In genomic region chr3:94360812-94361211, GRCm38 (mm10) we compare ENCODE assay signal across 10 mouse cellular contexts. TPM values are rescaled to one million over a fixed set of nuclear protein-coding genes. Genes with fewer than 3 reads are reported as not detected.
A peak's percentile ranks its signal among the peaks of the same experiment; 100 is the strongest.
DNase-seq lines count a peak whose midpoint lies in the region; ATAC-seq and TF ChIP-seq lines count a peak whose summit lies in the region.
"Had no signal": no experiment of that assay in that cellular context is flagged by ENCODE, and none has a peak within 500 bp of the region (broad histone marks: within the 10 kb centered on the region; RNA-seq: fewer than 3 reads in every experiment).

No protein-coding gene starts in this region.

- H3K27ac ChIP-seq in kidney, embryonic 14.5 days (ENCODE audit: low read depth, low read length), result no peak overlapping the region
- H3K27ac ChIP-seq in thymus, adult 2 months (ENCODE audit: control insufficient read depth, insufficient read depth, low read length), result no peak overlapping the region
- no peak overlapping the region for H3K27ac ChIP-seq in embryonic facial prominence, embryonic 14.5 days (replicated peaks; ENCODE audit: low read depth, low read length)
- H3K27ac ChIP-seq: stomach, embryonic 15.5 days had no signal

- H3K9me3 ChIP-seq in kidney, embryonic 14.5 days (ENCODE audit: control insufficient read depth, low read length), result no peaks in the 10 kb centered on the region
- H3K9me3 ChIP-seq in embryonic facial prominence, embryonic 14.5 days (ENCODE audit: control insufficient read depth, low read length), result no peaks in the 10 kb centered on the region
- H3K9me3 ChIP-seq: stomach, embryonic 15.5 days had no signal

- no peak overlapping the region for H3K4me3 ChIP-seq in kidney, embryonic 14.5 days (ENCODE audit: low read length)
- no peak overlapping the region for H3K4me3 ChIP-seq in thymus, adult 2 months (ENCODE audit: control insufficient read depth, insufficient read depth, low read length)
- H3K4me3 ChIP-seq in embryonic facial prominence, embryonic 14.5 days (ENCODE audit: low read depth, low read length), result no peak overlapping the region
- H3K4me3 ChIP-seq: stomach, embryonic 15.5 days had no signal

- H3K9ac ChIP-seq in kidney, embryonic 14.5 days (ENCODE audit: low read depth, low read length), result no peak overlapping the region
- no peak overlapping the region for H3K9ac ChIP-seq in embryonic facial prominence, embryonic 14.5 days (ENCODE audit: low read depth, low read length)
- H3K9ac ChIP-seq: stomach, embryonic 15.5 days had no signal

- peaks cover 24% of the 10 kb centered on the region for H3K27me3 ChIP-seq in kidney, embryonic 14.5 days (ENCODE audit: control insufficient read depth, insufficient read depth, low read length)
- H3K27me3 ChIP-seq in thymus, adult 2 months (ENCODE audit: control insufficient read depth, insufficient read depth, low read length), result no peaks in the 10 kb centered on the region
- H3K27me3 ChIP-seq in embryonic facial prominence, embryonic 14.5 days (replicated peaks; ENCODE audit: control insufficient read depth, insufficient read depth, low read length), result peaks cover 23% of the 10 kb centered on the region; the same call in 1 of the 2 replicates
- H3K27me3 ChIP-seq: stomach, embryonic 15.5 days had no signal

- H3K36me3 ChIP-seq in kidney, embryonic 14.5 days (ENCODE audit: control insufficient read depth, insufficient read depth, low read length), result no peaks in the 10 kb centered on the region
- peaks cover 14% of the 10 kb centered on the region for H3K36me3 ChIP-seq in thymus, adult 2 months (ENCODE audit: control insufficient read depth, insufficient read depth, low read length)
- H3K36me3 ChIP-seq in embryonic facial prominence, embryonic 14.5 days (ENCODE audit: control insufficient read depth, insufficient read depth, low read length), result no peaks in the 10 kb centered on the region
- H3K36me3 ChIP-seq: stomach, embryonic 15.5 days had no signal

- WGBS in kidney, embryonic 14.5 days, result 0% methylated on average over 1 of the region's 1 CpGs
- WGBS in thymus, adult 2 months, result 3% methylated on average over 1 of the region's 1 CpGs
- 10% methylated on average over 1 of the region's 1 CpGs for whole genome bisulfite sequencing in embryonic facial prominence, embryonic 14.5 days

- TF ChIP-seq CTCF in thymus, adult 2 months (IDR thresholded peaks at IDR 0.05; ENCODE audit: borderline replicate concordance, control insufficient read depth, extremely low read depth, insufficient read depth, low read length, poor library complexity), result no peak

- no peak overlapping the region for H3K4me2 ChIP-seq in kidney, embryonic 14.5 days (replicated peaks; ENCODE audit: low read depth, low read length)
- H3K4me2 ChIP-seq in embryonic facial prominence, embryonic 14.5 days (ENCODE audit: low read depth, low read length), result no peak overlapping the region
- H3K4me2 ChIP-seq: stomach, embryonic 15.5 days had no signal

- TF ChIP-seq POLR2A in thymus, adult 2 months (IDR thresholded peaks at IDR 0.05; ENCODE audit: control insufficient read depth, extremely low read depth, insufficient read depth, low read length, poor library complexity), result no peak

- no peak for ATAC-seq in kidney, embryonic 14.5 days (ENCODE audit: low FRiP score, low TSS enrichment)
- ATAC-seq in embryonic facial prominence, embryonic 14.5 days (ENCODE audit: low read depth), result peak; percentile 19; the same call in 1 of the 2 replicates
- ATAC-seq in megakaryocyte-erythroid progenitor cell, adult 5-6 weeks (replicated peaks; ENCODE audit: low FRiP score, low TSS enrichment, poor library complexity, severe bottlenecking), result no peak

- DNase-seq in kidney, adult 18-20 months, result peak; percentile 20
- peak; percentile 64 for DNase-seq in thymus, postnatal 4 days
- DNase-seq in thymus, adult 2 months, result no peak
- peak; percentile 83 for DNase-seq in embryonic facial prominence, embryonic 14.5 days (ENCODE audit: low spot score)
- peak; percentile 32 for DNase-seq in telencephalon, adult 2 months (ENCODE audit: low read depth, low spot score)
- no peak for DNase-seq in urinary bladder, postnatal 10 days (ENCODE audit: low spot score)

- no peaks in the 10 kb centered on the region for H3K4me1 ChIP-seq in kidney, embryonic 14.5 days (ENCODE audit: control insufficient read depth, insufficient read depth, low read length)
- H3K4me1 ChIP-seq in thymus, adult 2 months (replicated peaks; ENCODE audit: control insufficient read depth, insufficient read depth, low read length), result peaks cover 7% of the 10 kb centered on the region
- H3K4me1 ChIP-seq in embryonic facial prominence, embryonic 14.5 days (ENCODE audit: control insufficient read depth, insufficient read depth, low read length), result peaks cover 3% of the 10 kb centered on the region; the same call in 1 of the 2 replicates

RNA-seq across cellular contexts. Expression of gene C2cd4d, which starts 1.4 kb away (rescaled TPM):
- 1.0 and 1.5 TPM in 2 replicates for polyA plus RNA-seq in kidney, embryonic 14.5 days (2014; fragmentation: Nextera tagmentation; extraction: Ambion mirVana)
- polyA plus RNA-seq in thymus, adult 2 months (2012; rRNA removed), result 0.39 and 0.55 TPM in 2 replicates
- 2.1 and 2.9 TPM in 2 replicates for polyA plus RNA-seq in embryonic facial prominence, embryonic 14.5 days (2014; fragmentation: Nextera tagmentation; extraction: Ambion mirVana)
- total RNA-seq in megakaryocyte-erythroid progenitor cell, adult 5-6 weeks (2014; fragmentation: Nextera tagmentation), result not detected in 2 replicates
- not detected in 2 replicates for total RNA-seq in megakaryocyte-erythroid progenitor cell, adult 5-6 weeks (2017)

RNA-seq across cellular contexts. Expression of gene Rorc, which starts 11.8 kb away (rescaled TPM):
- polyA plus RNA-seq in kidney, embryonic 14.5 days (2014; fragmentation: Nextera tagmentation; extraction: Ambion mirVana), result 3.4 and 6.1 TPM in 2 replicates
- polyA plus RNA-seq in thymus, adult 2 months (2012; rRNA removed), result 296 and 308 TPM in 2 replicates
- 2.5 and 2.8 TPM in 2 replicates for polyA plus RNA-seq in embryonic facial prominence, embryonic 14.5 days (2014; fragmentation: Nextera tagmentation; extraction: Ambion mirVana)
- 4.6 TPM in 1 of 2 replicates, not detected in the other for total RNA-seq in megakaryocyte-erythroid progenitor cell, adult 5-6 weeks (2014; fragmentation: Nextera tagmentation)
- 0.15 TPM in 1 of 2 replicates, not detected in the other for total RNA-seq in megakaryocyte-erythroid progenitor cell, adult 5-6 weeks (2017)

RNA-seq across cellular contexts. Expression of gene Them5, which starts 18.9 kb away (rescaled TPM):
- not detected in 2 replicates for polyA plus RNA-seq in kidney, embryonic 14.5 days (2014; fragmentation: Nextera tagmentation; extraction: Ambion mirVana)
- 0.27 and 0.35 TPM in 2 replicates for polyA plus RNA-seq in thymus, adult 2 months (2012; rRNA removed)
- polyA plus RNA-seq in embryonic facial prominence, embryonic 14.5 days (2014; fragmentation: Nextera tagmentation; extraction: Ambion mirVana), result 20.3 and 26.2 TPM in 2 replicates
- not detected in 2 replicates for total RNA-seq in megakaryocyte-erythroid progenitor cell, adult 5-6 weeks (2014; fragmentation: Nextera tagmentation)
- not detected in 2 replicates for total RNA-seq in megakaryocyte-erythroid progenitor cell, adult 5-6 weeks (2017)
- total RNA-seq: layer of hippocampus, postnatal 25 days had no signal

RNA-seq across cellular contexts. Expression of gene Lingo4, which starts 37.5 kb away (rescaled TPM):
- 0.17 and 0.24 TPM in 2 replicates for polyA plus RNA-seq in kidney, embryonic 14.5 days (2014; fragmentation: Nextera tagmentation; extraction: Ambion mirVana)
- polyA plus RNA-seq in thymus, adult 2 months (2012; rRNA removed), result 6.0 and 6.1 TPM in 2 replicates
- 0.07 and 0.08 TPM in 2 replicates for polyA plus RNA-seq in embryonic facial prominence, embryonic 14.5 days (2014; fragmentation: Nextera tagmentation; extraction: Ambion mirVana)
- total RNA-seq in megakaryocyte-erythroid progenitor cell, adult 5-6 weeks (2014; fragmentation: Nextera tagmentation), result 1.0 TPM in 1 of 2 replicates, not detected in the other
- 0.28 TPM in 1 of 2 replicates, not detected in the other for total RNA-seq in megakaryocyte-erythroid progenitor cell, adult 5-6 weeks (2017)

RNA-seq across cellular contexts. Expression of gene Them4, which starts 50.9 kb away (rescaled TPM):
- polyA plus RNA-seq in kidney, embryonic 14.5 days (2014; fragmentation: Nextera tagmentation; extraction: Ambion mirVana), result 10.2 and 12.0 TPM in 2 replicates
- polyA plus RNA-seq in thymus, adult 2 months (2012; rRNA removed), result 1.8 and 2.3 TPM in 2 replicates
- 12.2 and 14.9 TPM in 2 replicates for polyA plus RNA-seq in embryonic facial prominence, embryonic 14.5 days (2014; fragmentation: Nextera tagmentation; extraction: Ambion mirVana)
- total RNA-seq in megakaryocyte-erythroid progenitor cell, adult 5-6 weeks (2014; fragmentation: Nextera tagmentation), result 2.9 and 4.3 TPM in 2 replicates
- total RNA-seq in megakaryocyte-erythroid progenitor cell, adult 5-6 weeks (2017), result 0.38 and 4.8 TPM in 2 replicates

Comparison
In these comparisons a context has a peak if more than half of its experiments do, and no peak if none do; other contexts are left out.
1. DNase-seq: peak in kidney, adult 18-20 months (single experiment), thymus, postnatal 4 days (single experiment), embryonic facial prominence, embryonic 14.5 days (single experiment) and telencephalon, adult 2 months (single experiment); none in thymus, adult 2 months (single experiment) and urinary bladder, postnatal 10 days (single experiment).
2. RNA of gene Rorc, which starts 11.8 kb away (polyA plus RNA-seq): 296 to 308 TPM in thymus, adult 2 months; 3.4 to 6.1 TPM in kidney, embryonic 14.5 days and 2.5 to 2.8 TPM in embryonic facial prominence, embryonic 14.5 days; every median in the first group is over 10 times any median in the second.
3. RNA of gene Them5, which starts 18.9 kb away (polyA plus RNA-seq): 20.3 to 26.2 TPM in embryonic facial prominence, embryonic 14.5 days; 0.27 to 0.35 TPM in thymus, adult 2 months and not detected in kidney, embryonic 14.5 days; every median in the first group is over 10 times any median in the second.